Mouse (Mus musculus) kidney, postnatal 14 days (tissue): ENCODE measurements around the gene Il13.

Experiments used
- DNase-seq: peaks from one replicate; pipeline ENCODE4 v3.0.0; 2022; ENCODE audit warnings: mixed read lengths

Gene Il13

GRCm38 (mm10) chr11:53627859-53628258 is 6.6 kb downstream of the Il13 start:
- DNase-seq: peak; percentile 78

- DNase-seq: no peak
Observed at GRCm38 (mm10) chr11:53626802-53627373, 7.6 kb downstream of the Il13 start.

- DNase-seq: no peak
Observed at GRCm38 (mm10) chr11:53624124-53624523, 10.4 kb downstream of the Il13 start.

GRCm38 (mm10) chr11:53623573-53623972 is 10.9 kb downstream of the Il13 start:
- no peak for DNase-seq

- no peak for DNase-seq
Observed at GRCm38 (mm10) chr11:53622440-53622806, 12.1 kb downstream of the Il13 start.

GRCm38 (mm10) chr11:53621582-53622439 is 12.7 kb downstream of the Il13 start:
- no peak for DNase-seq

GRCm38 (mm10) chr11:53620094-53620493 is 14.4 kb downstream of the Il13 start:
- no peak for DNase-seq

- DNase-seq: no peak
Observed at GRCm38 (mm10) chr11:53619428-53619827, 15.1 kb downstream of the Il13 start.

- DNase-seq: no peak
Observed at GRCm38 (mm10) chr11:53618619-53619198, 15.8 kb downstream of the Il13 start, which contains the start of gene Il4. TSS of gene Il4 (minus strand) at chr11:53618669.

GRCm38 (mm10) chr11:53617562-53618109 is 16.9 kb downstream of the Il13 start:
- no peak for DNase-seq

- no peak for DNase-seq
Observed at GRCm38 (mm10) chr11:53616748-53617558, 17.5 kb downstream of the Il13 start.

- no peak for DNase-seq
Observed at GRCm38 (mm10) chr11:53615575-53615974, 18.9 kb downstream of the Il13 start.

GRCm38 (mm10) chr11:53615172-53615571 is 19.3 kb downstream of the Il13 start:
- DNase-seq: no peak

- no peak for DNase-seq
Observed at GRCm38 (mm10) chr11:53609672-53610071, 24.8 kb downstream of the Il13 start.

- DNase-seq: no peak
Observed at GRCm38 (mm10) chr11:53609231-53609630, 25.3 kb downstream of the Il13 start.

GRCm38 (mm10) chr11:53605609-53606008 is 28.9 kb downstream of the Il13 start:
- DNase-seq: no peak

- no peak for DNase-seq
Observed at GRCm38 (mm10) chr11:53604983-53605382, 29.5 kb downstream of the Il13 start.

GRCm38 (mm10) chr11:53591116-53591515 is 43.4 kb downstream of the Il13 start:
- no peak for DNase-seq

GRCm38 (mm10) chr11:53590368-53590768 is 44.1 kb downstream of the Il13 start:
- no peak for DNase-seq

- no peak for DNase-seq
Observed at GRCm38 (mm10) chr11:53588279-53588678, 46.2 kb downstream of the Il13 start.

GRCm38 (mm10) chr11:53585510-53585909 is 49.0 kb downstream of the Il13 start:
- no peak for DNase-seq

GRCm38 (mm10) chr11:53584849-53585248 is 49.7 kb downstream of the Il13 start:
- peak; percentile 10 for DNase-seq

GRCm38 (mm10) chr11:53583151-53583550 is 51.4 kb downstream of the Il13 start:
- no peak for DNase-seq
